Mouse (Mus musculus) right cerebral cortex, postnatal 4 days (tissue): ENCODE measurements at regions not wholly inside any gene's neighbourhood (a gene's known extent, or its start where the extent isn't known, plus 50 kb on each side); places are given as distances from the start of the nearest gene placed in this dataset.
A peak's percentile ranks its signal among the peaks of the same experiment; 100 is the strongest.
"Not testable (repeated sequence)": the region's sequence is repeated elsewhere in the genome, so short reads cannot be mapped to it uniquely, and the experiment has no call there.

Source experiments
- DNase-seq: peaks from one replicate; pipeline ENCODE4 v3.0.0-alpha.2; 2022

- DNase-seq = no peak
These were observed 120.4 kb upstream of the Thpo start for GRCm38 (mm10) chr16:20854696-20855213.

GRCm38 (mm10) chr16:20838151-20838550 is 103.8 kb upstream of the Thpo start:
- no peak for DNase-seq

- no peak for DNase-seq
These were observed 102.6 kb upstream of the Thpo start for GRCm38 (mm10) chr16:20836866-20837265.

DNA sequence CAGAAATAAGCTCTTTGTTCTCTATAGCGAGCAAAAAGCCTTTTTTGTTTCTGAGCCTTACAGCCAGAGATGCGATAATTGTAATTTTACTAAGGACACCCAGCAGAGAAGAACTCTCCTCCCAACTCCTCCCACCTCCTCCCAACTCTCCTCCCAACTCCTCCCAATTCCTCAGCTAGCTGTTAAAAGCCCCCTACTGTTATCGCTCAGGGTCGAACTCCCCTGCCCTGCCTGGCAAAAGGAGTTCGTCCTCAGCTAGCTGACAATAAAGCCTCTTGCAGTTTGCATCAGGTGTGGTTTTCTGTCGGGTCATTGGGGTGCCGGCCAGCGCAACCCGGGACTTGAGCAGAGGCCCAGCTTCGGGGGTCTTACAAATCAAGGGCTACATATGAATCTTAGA is 99.5 kb upstream of the Thpo start:
- not testable (repeated sequence) for DNase-seq

- no peak for DNase-seq
These were observed 99.0 kb upstream of the Thpo start for GRCm38 (mm10) chr16:20833301-20833700.

- no peak for DNase-seq
These were observed 95.6 kb upstream of the Thpo start for GRCm38 (mm10) chr16:20829732-20830435.

GRCm38 (mm10) chr16:20828996-20829731 is 94.9 kb upstream of the Thpo start:
- DNase-seq = no peak

- no peak for DNase-seq
These were observed 89.9 kb upstream of the Thpo start for GRCm38 (mm10) chr16:20824226-20824625.

- no peak for DNase-seq
These were observed 86.6 kb upstream of the Thpo start for GRCm38 (mm10) chr16:20820939-20821338.

- DNase-seq = no peak
These were observed 85.3 kb upstream of the Thpo start for GRCm38 (mm10) chr16:20819568-20819967.

- DNase-seq = no peak
These were observed 84.4 kb upstream of the Thpo start for GRCm38 (mm10) chr16:20818711-20819189.

DNA sequence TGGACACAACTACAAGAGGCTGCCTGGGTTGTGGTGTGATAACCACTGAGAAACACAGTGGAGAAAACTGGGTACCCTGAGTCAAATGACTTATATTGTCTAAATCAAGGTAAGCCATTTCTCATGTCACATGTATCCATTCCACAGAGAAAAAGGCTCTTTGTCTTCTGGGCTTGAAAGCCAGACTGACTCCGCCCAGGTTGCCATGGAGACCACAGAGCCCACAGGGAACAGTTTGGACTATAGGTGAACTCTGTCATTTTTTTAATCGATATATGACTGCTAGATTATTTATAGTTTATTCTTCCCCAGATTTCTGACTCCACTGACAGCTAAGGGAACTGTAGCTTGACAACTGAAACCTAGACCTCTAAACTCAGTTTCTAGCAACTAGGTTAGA is 80.7 kb upstream of the Thpo start:
- DNase-seq = no peak

DNA sequence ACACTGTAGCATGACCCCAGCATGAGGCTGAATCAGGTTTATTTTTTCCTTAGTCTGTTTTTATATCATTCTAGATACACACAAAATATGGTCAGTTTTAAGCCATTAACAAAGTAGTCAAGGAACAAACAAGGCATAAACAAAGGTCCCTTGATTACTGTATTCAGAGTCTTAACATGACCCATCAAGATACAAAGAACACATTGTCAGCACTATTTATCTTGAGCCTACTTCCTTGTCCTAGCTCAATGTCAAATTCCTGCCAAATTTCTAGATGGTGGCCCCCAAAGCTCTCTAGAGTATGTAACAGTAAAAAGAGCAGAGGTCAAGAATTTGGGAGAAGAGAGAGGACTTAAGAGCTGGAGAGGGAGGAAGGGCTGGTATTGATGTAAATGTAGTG is 79.9 kb upstream of the Thpo start:
- DNase-seq = no peak

DNA sequence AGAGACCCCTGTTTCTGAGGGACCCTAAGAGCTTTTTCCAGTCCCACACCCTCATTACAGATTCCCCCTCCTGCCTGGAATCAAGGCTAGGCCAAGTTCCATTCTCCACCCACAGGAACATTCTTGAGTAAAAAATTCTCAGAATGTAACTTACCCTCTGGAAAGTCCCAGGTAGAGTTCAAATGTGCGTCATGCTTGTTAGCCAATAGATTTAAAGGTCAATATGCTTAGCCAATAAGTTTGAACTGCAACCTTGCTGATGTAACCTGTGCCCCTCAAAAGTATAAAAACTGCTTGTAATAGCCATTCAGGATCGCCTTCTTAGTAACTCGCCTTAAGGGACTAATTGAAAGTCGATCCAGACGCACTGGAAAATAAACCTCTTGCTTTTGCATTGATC is 77.7 kb upstream of the Thpo start:
- not testable (repeated sequence) for DNase-seq

- no peak for DNase-seq
These were observed 76.0 kb upstream of the Thpo start for GRCm38 (mm10) chr16:20810322-20810721.

- no peak for DNase-seq
These were observed 74.0 kb upstream of the Thpo start for GRCm38 (mm10) chr16:20808263-20808662.

DNA sequence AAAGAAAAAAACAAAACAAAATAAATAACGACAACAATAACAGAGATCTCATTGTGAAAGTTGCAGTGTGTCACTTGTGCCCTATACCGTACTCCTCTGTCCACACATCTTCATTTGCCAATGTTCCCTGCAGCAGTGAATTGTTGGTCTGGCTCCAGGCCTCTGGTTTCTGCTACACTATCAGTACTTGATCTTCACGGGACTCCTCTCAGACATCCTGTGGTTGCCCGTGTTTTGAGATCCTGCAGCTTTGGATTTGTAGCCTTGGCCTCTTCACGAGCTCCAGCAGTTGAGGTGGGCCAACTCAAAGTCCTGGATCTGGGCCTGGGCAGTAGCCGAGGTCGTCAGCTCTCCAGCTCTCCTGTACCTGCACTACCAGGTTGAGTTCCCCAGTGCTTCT is 72.4 kb upstream of the Thpo start:
- no peak for DNase-seq

- DNase-seq = no peak
These were observed 71.5 kb upstream of the Thpo start for GRCm38 (mm10) chr16:20805793-20806192.

GRCm38 (mm10) chr16:20805086-20805485 is 70.8 kb upstream of the Thpo start:
- DNase-seq = no peak

DNA sequence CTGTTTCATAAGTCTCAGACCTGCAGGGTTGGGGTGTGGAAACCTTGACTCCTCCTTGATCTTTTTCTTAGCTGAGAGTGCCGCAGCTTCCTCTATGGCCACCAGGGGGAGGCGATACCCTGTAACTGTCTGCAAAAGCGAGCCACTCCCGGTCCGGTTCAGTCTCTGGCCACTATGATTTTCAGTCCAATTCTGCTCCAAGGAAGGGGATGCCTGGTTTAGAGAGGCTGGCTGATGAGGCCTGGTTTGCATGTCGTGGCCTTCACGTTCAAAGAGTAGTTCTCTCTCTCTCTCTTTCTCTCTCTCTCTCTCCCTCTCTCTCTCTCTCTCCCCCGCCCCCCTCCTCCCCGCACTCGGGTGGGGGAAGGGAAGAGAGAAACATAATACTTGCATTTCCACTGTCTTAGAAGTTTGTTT is 70.3 kb upstream of the Thpo start:
- DNase-seq = peak; percentile 63

DNA sequence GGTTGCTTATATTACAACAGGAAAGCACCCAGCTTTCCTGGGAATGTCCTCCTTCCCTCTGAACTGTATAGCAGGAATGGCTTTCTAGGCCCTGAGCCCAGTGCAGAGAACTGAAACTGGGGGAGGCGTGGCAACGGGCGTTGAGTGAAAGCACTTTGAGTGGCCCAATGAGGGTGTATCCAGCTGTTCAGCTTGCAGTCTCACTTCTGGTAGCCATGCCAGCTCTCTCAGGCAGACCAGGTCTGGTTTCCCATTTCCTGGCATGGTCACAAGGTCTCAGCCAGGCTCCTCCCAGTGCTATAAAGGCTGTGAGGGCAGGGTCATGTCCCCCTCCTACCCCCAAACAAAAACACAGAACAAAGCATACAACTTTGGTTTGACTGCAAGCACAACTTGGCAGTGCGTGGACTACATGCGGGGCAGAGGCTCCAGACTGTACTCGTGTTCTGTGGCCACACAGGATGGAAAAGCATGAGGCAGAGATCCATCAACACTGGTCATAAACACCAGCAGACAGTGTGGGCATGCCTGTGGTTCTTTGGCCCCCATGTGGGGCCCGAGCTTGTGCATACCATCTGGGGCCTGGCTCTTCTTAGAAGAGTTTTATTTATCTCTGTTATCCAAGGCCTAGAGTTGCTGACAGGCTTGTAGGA is 69.1 kb upstream of the Thpo start:
- no peak for DNase-seq

- no peak for DNase-seq
These were observed 68.4 kb upstream of the Thpo start for GRCm38 (mm10) chr16:20802724-20803123.

GRCm38 (mm10) chr16:20800038-20800437 is 65.7 kb upstream of the Thpo start:
- no peak for DNase-seq

DNA sequence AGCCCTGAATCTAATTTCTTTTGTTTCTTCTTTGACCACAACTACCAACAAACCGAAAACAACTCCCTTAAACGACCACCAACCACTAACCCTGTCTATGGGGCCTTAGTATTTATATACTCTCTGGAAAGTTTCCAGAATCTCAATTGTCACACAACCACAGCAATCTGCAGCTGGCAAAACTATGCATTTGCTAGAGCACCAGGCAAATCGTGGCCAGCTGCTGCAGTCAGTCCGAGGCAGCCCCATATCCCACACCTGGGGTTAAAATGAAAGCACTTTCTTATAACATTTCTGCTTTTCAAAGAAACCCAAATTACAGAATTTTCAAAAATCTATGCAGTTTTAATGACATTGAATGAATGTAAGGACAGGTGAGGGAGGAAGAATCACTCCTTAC is 63.8 kb upstream of the Thpo start:
- DNase-seq = no peak
